Mouse (Mus musculus) large intestine, adult 2 months (tissue): Measurements from ENCODE around the gene Elovl6. TPM values are rescaled to one million over a fixed set of nuclear protein-coding genes. Genes with fewer than 3 reads are reported as not detected.

Source experiments
- DNase-seq: peaks from one replicate; pipeline ENCODE4 v3.0.0-alpha.2; 2012; ENCODE audit warnings: low read depth, low spot score
- WGBS: fragments of 180-500 bp; shearing (Covaris S2); methylation state at CpG from one replicate; pipeline ENCODE4 v1.1.7; 2018; 5-methylcytosine and 5-hydroxymethylcytosine counted together
- polyA plus RNA-seq: library from polyadenylated mRNA; depleted of rRNA; stranded (reverse); fragments of >200 nt; gene quantifications from 2 replicates; pipeline ENCODE4 v1.2.3, GENCODE M21; 2012; rRNA removed

The Elovl6 gene
- polyA plus RNA-seq, 1 experiment: 28.4 TPM

DNA sequence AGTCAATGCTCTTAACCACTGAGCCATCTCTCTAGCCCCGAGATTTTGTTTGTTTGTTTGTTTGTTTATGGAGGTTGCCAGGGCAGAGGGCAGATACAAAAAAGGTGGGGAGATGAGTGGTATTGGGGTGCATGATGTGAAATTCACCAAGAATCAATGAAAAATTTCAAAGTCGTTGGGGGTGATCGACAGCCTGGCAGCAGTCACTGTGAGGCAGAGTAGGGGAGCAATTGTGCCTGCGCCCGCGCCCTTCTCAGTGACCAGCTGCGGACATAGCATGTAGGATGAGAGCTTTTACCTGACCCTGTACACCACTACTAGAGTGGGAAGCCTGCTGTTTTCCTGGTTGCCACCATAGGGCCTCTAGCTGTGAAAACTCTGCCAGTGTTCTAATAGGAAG lies 143.8 kb downstream of the Elovl6 start:
- no peak for DNase-seq
- 91% methylated on average over 7 of the region's 7 CpGs for WGBS

DNA sequence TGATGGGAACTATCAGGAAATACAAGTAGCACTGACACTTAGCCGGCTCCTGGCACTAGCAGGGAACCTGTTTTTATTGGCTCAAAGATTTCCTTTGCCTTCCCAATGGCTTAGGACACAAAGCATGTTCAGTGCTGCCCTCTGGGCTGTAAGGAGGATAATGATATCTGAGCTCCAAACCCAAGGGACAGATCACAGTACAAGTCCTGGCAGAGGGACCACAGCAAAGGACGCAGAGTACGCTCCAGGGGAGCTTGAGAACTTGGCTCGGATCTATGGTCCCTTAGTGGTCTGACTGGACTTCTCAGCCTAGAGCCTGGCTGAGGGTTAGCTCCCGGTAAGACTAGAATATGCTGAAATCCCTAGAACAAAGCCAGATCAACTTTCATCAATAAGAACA lies 148.1 kb downstream of the Elovl6 start:
- WGBS: 69% methylated on average over 5 of the region's 5 CpGs
- DNase-seq: no peak

DNA sequence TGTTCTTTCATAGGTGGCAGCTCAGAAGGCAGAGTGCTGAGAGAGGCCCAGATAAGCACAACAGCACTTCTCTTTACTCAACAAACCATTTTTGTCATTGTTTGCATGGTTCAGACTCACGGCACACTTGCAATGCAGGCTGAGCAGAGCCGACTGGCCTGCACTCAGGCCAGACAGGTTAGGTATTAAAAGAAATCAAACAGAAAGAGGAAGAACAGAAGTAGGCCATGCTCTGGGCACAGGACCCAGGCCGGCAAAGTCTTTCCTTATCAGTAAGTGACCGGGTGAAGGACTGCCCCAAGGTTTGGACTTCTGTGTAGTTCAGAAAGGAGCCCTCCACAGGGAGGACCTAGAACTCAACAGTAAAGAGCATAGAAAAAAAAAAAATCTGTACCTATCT lies 149.7 kb downstream of the Elovl6 start:
- 53% methylated on average over 4 of the region's 4 CpGs for WGBS
- DNase-seq: no peak

DNA sequence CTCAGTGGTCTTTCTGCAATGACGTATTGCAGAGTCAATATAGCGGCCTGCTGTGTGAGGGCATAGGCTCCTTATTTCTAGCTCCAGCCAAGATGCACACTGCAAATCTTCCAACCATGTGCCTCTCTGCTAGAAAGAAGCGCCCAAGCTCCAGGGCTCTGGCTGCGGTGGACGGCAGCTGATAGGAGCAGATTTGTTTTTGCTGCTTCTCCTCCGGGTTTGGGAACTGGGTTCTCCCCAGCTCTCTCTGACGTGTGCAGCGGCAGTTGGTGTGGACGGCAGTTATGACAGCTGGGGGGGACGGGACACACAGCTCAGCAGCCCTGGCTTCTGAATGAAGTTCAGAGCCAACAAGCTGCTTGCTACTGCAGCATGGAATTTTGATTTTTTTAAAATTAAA lies 150.2 kb downstream of the Elovl6 start:
- DNase-seq: no peak
- 80% methylated on average over 10 of the region's 10 CpGs for WGBS

DNA sequence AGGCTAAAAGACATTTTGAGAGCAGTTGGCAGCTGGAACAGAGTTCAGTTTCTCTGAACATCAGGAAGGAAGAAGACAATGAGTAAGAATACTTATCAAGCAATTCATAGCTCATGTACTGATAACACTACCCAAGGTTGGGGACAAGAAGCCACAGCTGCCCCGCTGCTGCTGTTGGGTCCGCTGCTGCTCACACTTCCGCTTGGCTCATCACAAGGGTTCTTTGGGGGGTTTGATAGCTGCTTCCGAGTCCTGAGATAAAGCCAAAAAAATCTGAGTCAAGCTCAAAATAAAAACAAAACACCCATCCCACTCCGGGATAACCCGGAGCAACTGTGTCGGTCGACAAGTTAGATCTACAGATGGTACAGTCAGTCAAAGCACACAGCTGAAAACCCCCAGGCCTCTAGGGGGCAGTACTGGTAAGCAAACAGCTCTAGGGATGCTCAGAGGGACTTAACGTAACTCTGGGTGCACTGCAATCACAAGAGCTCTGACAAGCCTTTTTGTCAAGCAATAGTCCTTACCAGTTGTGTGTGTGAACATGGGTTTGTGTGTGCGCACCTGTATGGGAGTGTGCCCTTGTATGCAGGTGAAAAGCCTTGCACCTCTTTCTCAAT lies 151.0 kb downstream of the Elovl6 start:
- WGBS: 90% methylated on average over 10 of the region's 10 CpGs
- no peak for DNase-seq

DNA sequence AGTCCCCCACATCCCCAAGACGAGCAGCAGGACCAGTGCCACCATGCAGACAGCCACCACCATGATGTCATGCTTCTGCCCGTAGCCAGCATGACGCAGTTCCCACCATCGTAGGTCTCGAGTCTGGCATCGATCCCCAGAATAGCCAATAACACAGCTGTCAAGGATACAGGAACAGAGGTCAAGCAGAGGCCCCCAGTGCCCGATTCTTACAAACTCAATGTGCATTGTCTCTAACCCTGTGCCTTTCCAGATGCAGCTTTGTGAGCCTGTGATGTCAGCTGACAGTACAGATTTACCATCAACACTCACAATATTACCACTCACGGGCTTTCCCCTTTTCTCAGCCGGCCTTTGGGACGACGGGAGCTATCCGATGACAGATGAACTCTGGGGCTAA lies 154.0 kb downstream of the Elovl6 start:
- DNase-seq: no peak
- WGBS: 92% methylated on average over 12 of the region's 12 CpGs

DNA sequence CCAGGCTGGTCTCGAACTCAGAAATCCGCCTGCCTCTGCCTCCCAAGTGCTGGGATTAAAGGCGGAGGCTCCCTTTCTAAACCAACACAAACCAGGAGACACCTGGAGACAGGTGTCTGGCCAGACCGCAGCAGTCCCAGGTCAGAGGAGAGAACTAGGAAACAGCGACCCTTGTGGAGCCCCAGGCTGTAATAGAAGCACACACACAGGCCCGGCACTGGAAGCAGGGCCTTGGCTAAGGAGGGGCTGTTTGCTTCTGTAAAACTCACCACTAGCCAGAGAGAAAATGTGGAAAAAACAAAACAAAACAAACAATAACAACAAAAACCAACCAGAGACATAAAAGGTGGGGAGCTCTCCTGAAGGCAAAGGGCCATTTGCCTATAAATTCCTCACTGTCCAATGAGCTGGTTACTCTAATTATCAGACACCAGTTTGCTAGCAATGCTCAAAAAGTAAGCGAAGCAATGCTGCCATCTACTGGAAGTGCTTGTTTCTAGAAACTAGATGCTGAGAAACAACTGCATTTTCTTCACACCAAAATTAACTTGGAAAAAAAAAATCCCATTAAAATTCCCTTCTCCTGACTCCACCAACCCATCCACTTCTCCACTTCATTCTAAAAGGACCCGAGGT lies 154.7 kb downstream of the Elovl6 start:
- DNase-seq: peak; percentile 52
- WGBS: 50% methylated on average over 8 of the region's 8 CpGs

DNA sequence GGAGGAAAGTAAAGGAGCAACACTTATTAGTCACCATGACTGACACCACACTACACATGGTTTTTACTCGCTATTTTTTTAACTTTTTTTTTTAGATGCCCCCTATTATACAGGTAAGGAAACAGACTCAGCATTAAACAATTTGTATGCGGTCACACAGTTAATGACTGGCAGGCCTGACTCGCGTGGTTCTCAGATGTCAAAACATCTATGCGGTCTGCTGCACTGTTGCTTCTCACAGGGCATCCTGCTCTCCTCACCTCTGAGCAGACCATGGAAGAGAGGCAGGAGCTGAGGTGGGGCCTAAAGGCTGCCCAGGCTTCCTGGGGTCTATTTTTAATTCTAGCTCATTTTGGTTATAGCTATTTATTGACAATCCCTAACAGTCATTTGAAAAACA lies 155.3 kb downstream of the Elovl6 start:
- 74% methylated on average over 5 of the region's 5 CpGs for WGBS
- no peak for DNase-seq

Other genes with a start within 250 kb of the Elovl6 start
- gene Enpep, start 199.6 kb upstream of the Elovl6 start, polyA plus RNA-seq: 128 and 272 TPM in 2 replicates
- 1.2 and 1.6 TPM in 2 replicates for gene Egf, start 223.0 kb downstream of the Elovl6 start, polyA plus RNA-seq